Mouse (Mus musculus) neural tube, embryonic 11.5 days (tissue): Measurements from ENCODE around the gene Cracr2b. TPM values are rescaled to one million over a fixed set of nuclear protein-coding genes. Genes with fewer than 3 reads are reported as not detected.
"Not testable (repeated sequence)": the region's sequence is repeated elsewhere in the genome, so short reads cannot be mapped to it uniquely, and the experiment has no call there.

Source experiments
- ATAC-seq: fragments of 200-750 bp; cut with Nextera tagmentation; 2 replicates; pipeline ENCODE4 v1.8.0; 2017; ENCODE audit warnings: moderate number of reproducible peaks, mild to moderate bottlenecking, moderate TSS enrichment, moderate library complexity; ENCODE audit not compliant: insufficient read depth, low FRiP score, low TSS enrichment
- DNase-seq: peaks from one replicate; pipeline ENCODE4 v3.0.0-alpha.2; 2015; ENCODE audit warnings: low spot score
- H3K27ac ChIP-seq: fragments of 300-500 bp; sonication (generic); 2 replicates; pipeline ENCODE4 v1.5.1; 2014; ENCODE audit warnings: low read depth, mild to moderate bottlenecking, low read length
- H3K27me3 ChIP-seq: fragments of 300-500 bp; sonication (generic); 2 replicates; pipeline ENCODE4 v1.6.1; 2014; ENCODE audit warnings: mild to moderate bottlenecking, low read length, mixed read lengths; ENCODE audit not compliant: control insufficient read depth, insufficient read depth
- H3K36me3 ChIP-seq: fragments of 300-500 bp; sonication (generic); 2 replicates; pipeline ENCODE4 v1.6.1; 2014; ENCODE audit warnings: mild to moderate bottlenecking, low read length, moderate library complexity, mixed read lengths; ENCODE audit not compliant: control insufficient read depth, insufficient read depth
- H3K4me1 ChIP-seq: fragments of 300-500 bp; sonication (generic); 2 replicates; pipeline ENCODE4 v1.6.1; 2014; ENCODE audit warnings: low read length, mixed read lengths; ENCODE audit not compliant: control insufficient read depth, insufficient read depth
- H3K4me2 ChIP-seq: fragments of 300-500 bp; sonication (generic); 2 replicates; pipeline ENCODE4 v1.6.1; 2014; ENCODE audit warnings: low read depth, mild to moderate bottlenecking, moderate library complexity
- H3K4me3 ChIP-seq: fragments of 300-500 bp; sonication (generic); 2 replicates; pipeline ENCODE4 v1.5.1; 2014; ENCODE audit warnings: low read depth, low read length
- H3K9ac ChIP-seq: fragments of 300-500 bp; sonication (generic); 2 replicates; pipeline ENCODE4 v1.6.1; 2014; ENCODE audit warnings: mild to moderate bottlenecking, low read length
- H3K9me3 ChIP-seq: fragments of 300-500 bp; sonication (generic); 2 replicates; pipeline ENCODE4 v1.6.1; 2016; ENCODE audit warnings: low read length; ENCODE audit not compliant: control insufficient read depth
- WGBS: fragments of 180-500 bp; shearing (Covaris S2); extraction: QIAGEN DNeasy Blood & Tissue Kit; methylation state at CpG from one replicate; pipeline ENCODE4 v1.1.7; 2014; 5-methylcytosine and 5-hydroxymethylcytosine counted together
- polyA plus RNA-seq: library from polyadenylated mRNA; unstranded; fragments of >200 nt; fragmentation: Nextera tagmentation; extraction: Ambion mirVana; gene quantifications from 2 replicates; pipeline ENCODE4 v1.2.1, GENCODE M21; 2014

Gene Cracr2b
- polyA plus RNA-seq, 1 experiment from 2014 or later: 6.4 TPM

- Histone ChIP-seq H3K4me1 (peaks cover 21% of the 10 kb centered on the region), H3K4me3 (peak within 1 kb of the TSS; percentile 35), H3K27ac (no peak within 1 kb of the TSS), H3K9me3 (no peaks in the 10 kb centered on the region), H3K36me3 (peaks cover 6% of the 10 kb centered on the region; the same call in 1 of the 2 replicates), H3K4me2 (peak within 1 kb of the TSS; percentile 77), H3K9ac (peak within 1 kb of the TSS; percentile 60), H3K27me3 (no peaks in the 10 kb centered on the region)
- DNase-seq (peak; percentile 82), ATAC-seq (no peak)
- WGBS: under 1% methylated on average over 25 of the region's 25 CpGs
Measured at GRCm38 (mm10) chr7:141443828-141444237, 17.1 kb upstream of the Cracr2b start, which contains the start of gene Pidd1. TSS of gene Pidd1 (minus strand) at chr7:141444025.

- 85% methylated on average over 3 of the region's 3 CpGs for WGBS
- H3K4me3 ChIP-seq, H3K36me3 ChIP-seq, H3K27me3 ChIP-seq, H3K27ac ChIP-seq, ATAC-seq, H3K9me3 ChIP-seq, H3K9ac ChIP-seq, DNase-seq, H3K4me2 ChIP-seq: not testable (repeated sequence)
- peaks cover 22% of the 10 kb centered on the region for H3K4me1 ChIP-seq
Measured at GRCm38 (mm10) chr7:141446374-141446773, 14.5 kb upstream of the Cracr2b start.

DNA sequence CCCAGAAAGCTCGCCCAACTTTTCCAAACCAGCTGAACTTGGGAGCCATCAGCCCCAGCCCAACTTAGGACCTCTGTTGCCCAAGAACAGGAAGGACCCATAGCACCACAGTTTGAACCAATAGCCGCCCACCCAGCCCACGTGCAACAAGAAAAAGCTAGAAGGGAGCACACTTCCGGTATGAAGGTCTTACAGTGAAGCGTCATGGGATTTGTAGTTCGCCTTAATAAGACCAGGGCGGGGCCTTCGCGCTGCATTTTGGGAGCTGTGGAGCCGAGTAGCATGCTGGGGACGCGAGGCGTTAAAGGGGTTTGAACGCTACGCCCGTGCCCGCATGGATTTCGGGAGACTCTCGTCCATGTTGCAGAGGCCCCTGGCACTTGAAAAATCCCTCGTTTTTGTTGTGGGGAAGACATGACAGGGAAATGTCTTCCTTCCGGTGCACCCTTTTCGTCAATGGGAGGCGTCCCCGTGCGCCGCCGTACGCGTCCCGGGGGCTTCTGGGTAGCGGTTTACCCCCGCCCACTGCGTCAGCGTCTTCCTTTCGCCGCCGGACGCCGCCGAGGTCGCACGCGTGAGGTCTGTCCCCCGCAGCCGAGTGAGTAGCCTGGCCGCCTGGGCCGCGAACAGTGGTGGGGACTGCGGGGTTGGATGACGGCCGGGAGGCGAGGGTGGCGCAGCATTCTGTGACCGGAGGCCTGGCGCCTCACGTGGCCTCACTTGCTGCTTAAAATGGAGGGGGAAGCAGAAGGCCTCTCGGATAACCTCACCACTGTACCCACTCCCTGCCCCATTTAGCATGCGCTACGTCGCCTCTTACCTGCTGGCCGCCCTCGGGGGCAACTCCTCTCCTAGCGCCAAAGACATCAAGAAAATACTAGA is 13.5 kb upstream of the Cracr2b start, which contains the start of gene Rplp2:
Gene Rplp2 (plus strand): TSS at position 261 of the 882 bp plus-strand sequence.
- H3K9ac ChIP-seq: peak within 1 kb of the TSS; percentile 85
- H3K27ac ChIP-seq: peak within 1 kb of the TSS; percentile 77
- ATAC-seq: peak; percentile 89
- no peaks in the 10 kb centered on the region for H3K9me3 ChIP-seq
- H3K4me2 ChIP-seq: peak within 1 kb of the TSS; percentile 79
- peak within 1 kb of the TSS; percentile 85 for H3K4me3 ChIP-seq
- under 1% methylated on average over 63 of the region's 63 CpGs for WGBS
- peaks cover 11% of the 10 kb centered on the region for H3K36me3 ChIP-seq
- DNase-seq: peak; percentile 94
- H3K27me3 ChIP-seq: no peaks in the 10 kb centered on the region
- H3K4me1 ChIP-seq: peaks cover 19% of the 10 kb centered on the region

GRCm38 (mm10) chr7:141451928-141452327 is 9.0 kb upstream of the Cracr2b start:
- H3K36me3 ChIP-seq: peaks cover 11% of the 10 kb centered on the region
- H3K9me3 ChIP-seq: no peaks in the 10 kb centered on the region
- no peaks in the 10 kb centered on the region for H3K27me3 ChIP-seq
- H3K27ac ChIP-seq: no peak overlapping the region
- H3K4me1 ChIP-seq: peaks cover 15% of the 10 kb centered on the region
- ATAC-seq (no peak), DNase-seq (no peak)
- no peak overlapping the region for H3K9ac ChIP-seq
- no peak overlapping the region for H3K4me2 ChIP-seq
- H3K4me3 ChIP-seq: no peak overlapping the region

GRCm38 (mm10) chr7:141453636-141454035 is 7.3 kb upstream of the Cracr2b start:
- Histone ChIP-seq H3K4me2 (no peak overlapping the region), H3K27me3 (no peaks in the 10 kb centered on the region), H3K9me3 (no peaks in the 10 kb centered on the region), H3K9ac (no peak overlapping the region), H3K27ac (no peak overlapping the region), H3K4me1 (peaks cover 9% of the 10 kb centered on the region), H3K36me3 (peaks cover 9% of the 10 kb centered on the region), H3K4me3 (no peak overlapping the region)
- 79% methylated on average over 2 of the region's 2 CpGs for WGBS
- no peak for ATAC-seq
- DNase-seq: no peak

- H3K4me2 ChIP-seq: peak within 1 kb of the TSS; percentile 66
- peak within 1 kb of the TSS; percentile 67; the same call in 1 of the 2 replicates for H3K27ac ChIP-seq
- peak within 1 kb of the TSS; percentile 62 for H3K9ac ChIP-seq
- H3K4me1 ChIP-seq: peaks cover 6% of the 10 kb centered on the region
- under 1% methylated on average over 45 of the region's 45 CpGs for WGBS
- H3K36me3 ChIP-seq: peaks cover 5% of the 10 kb centered on the region
- ATAC-seq: peak; percentile 80
- H3K4me3 ChIP-seq: peak within 1 kb of the TSS; percentile 46
- H3K9me3 ChIP-seq: no peaks in the 10 kb centered on the region
- H3K27me3 ChIP-seq: peaks cover 4% of the 10 kb centered on the region; the same call in 1 of the 2 replicates
- DNase-seq: peak; percentile 92
Measured at GRCm38 (mm10) chr7:141454967-141455551, 5.8 kb upstream of the Cracr2b start, which contains the start of gene Pnpla2. TSS of gene Pnpla2 (plus strand) at chr7:141455198.

DNA sequence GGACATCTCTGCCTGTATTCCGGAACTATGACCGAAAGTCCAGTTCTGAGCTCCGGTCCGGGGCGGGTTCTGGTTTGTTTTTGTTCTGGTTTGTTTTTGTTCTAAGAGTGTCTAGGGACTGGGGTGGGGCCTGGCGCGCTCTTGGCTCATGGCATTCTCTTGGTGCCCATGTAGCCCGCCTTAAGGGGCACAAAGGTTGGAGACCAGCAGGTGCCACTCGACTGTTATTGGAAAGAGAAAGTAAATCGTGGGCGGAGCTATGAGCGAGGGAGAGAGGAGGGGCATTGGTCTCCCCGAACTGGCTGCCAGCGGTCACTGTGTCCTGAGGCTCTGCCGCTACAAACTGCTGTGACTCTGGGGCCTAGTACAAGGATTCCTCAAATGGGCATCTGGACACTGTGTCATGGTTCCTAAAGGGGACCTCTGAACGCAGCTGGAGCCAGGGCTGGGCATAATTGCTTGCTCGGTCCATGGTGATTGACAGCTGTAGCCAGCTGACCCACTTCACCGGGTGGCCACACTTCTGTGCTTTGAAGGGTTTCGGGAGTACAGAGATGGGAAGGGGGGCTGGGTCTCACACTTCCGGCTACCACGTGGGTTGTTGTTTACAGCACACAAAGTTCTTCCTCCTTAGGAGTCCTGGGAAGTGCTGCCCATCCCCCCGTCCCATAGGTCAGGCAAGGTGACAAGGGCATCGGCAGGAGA is 5.1 kb upstream of the Cracr2b start:
- Histone ChIP-seq H3K36me3 (peaks cover 5% of the 10 kb centered on the region), H3K9ac (peak overlapping the region; percentile 62), H3K4me2 (peak overlapping the region; percentile 66), H3K9me3 (no peaks in the 10 kb centered on the region), H3K4me1 (peaks cover 6% of the 10 kb centered on the region), H3K4me3 (peak overlapping the region; percentile 46), H3K27ac (peak overlapping the region; percentile 67; the same call in 1 of the 2 replicates), H3K27me3 (peaks cover 11% of the 10 kb centered on the region)
- peak; percentile 17; the same call in 1 of the 2 replicates for ATAC-seq
- peak; percentile 47 for DNase-seq
- 2% methylated on average over 23 of the region's 23 CpGs for WGBS

DNA sequence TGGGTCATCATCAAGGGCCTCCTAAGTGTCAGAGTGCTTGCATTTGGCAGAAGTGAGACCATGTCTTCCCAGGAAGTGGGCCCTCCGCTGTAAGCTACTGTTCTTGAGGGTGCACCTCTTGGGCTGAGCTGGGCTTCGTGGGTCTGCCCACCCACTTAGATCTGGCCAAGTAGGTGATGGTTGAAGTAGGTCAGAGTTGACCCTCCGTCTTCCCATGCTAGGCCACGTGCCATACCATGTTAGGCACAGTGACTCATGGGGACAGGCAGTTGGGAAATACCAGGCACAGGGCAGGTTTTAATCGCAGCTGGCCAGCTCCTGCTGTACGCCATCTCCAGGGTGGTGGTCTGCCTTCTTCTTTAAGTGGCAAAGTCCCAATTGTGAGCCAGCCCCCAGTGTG is 4.2 kb upstream of the Cracr2b start:
- DNase-seq (no peak), ATAC-seq (no peak)
- no peak overlapping the region for H3K9ac ChIP-seq
- peaks cover 2% of the 10 kb centered on the region; the same call in 1 of the 2 replicates for H3K36me3 ChIP-seq
- no peaks in the 10 kb centered on the region for H3K9me3 ChIP-seq
- H3K4me2 ChIP-seq: no peak overlapping the region
- peaks cover 7% of the 10 kb centered on the region for H3K4me1 ChIP-seq
- no peak overlapping the region for H3K4me3 ChIP-seq
- peaks cover 21% of the 10 kb centered on the region for H3K27me3 ChIP-seq
- 93% methylated on average over 6 of the region's 6 CpGs for WGBS
- no peak overlapping the region for H3K27ac ChIP-seq
